ENCODE assay signal across 26 mouse cellular contexts in genomic region chr7:102571142-102571541, GRCm38 (mm10). TPM values are rescaled to one million over a fixed set of nuclear protein-coding genes. Genes with fewer than 3 reads are reported as not detected.
A peak's percentile ranks its signal among the peaks of the same experiment; 100 is the strongest.
DNase-seq lines count a peak whose midpoint lies in the region; TF ChIP-seq lines count a peak whose summit lies in the region.
"Had no signal": no experiment of that assay in that cellular context is flagged by ENCODE, and none has a peak within 500 bp of the region (broad histone marks: within the 10 kb centered on the region; RNA-seq: fewer than 3 reads in every experiment).

Olfr550 (plus strand) TSS chr7:102571442.

- WGBS in lung, adult 2 months: 76% methylated on average over 8 of the region's 8 CpGs

- no peak within 1 kb of the TSS for H3K27ac ChIP-seq in brown adipose tissue, adult 24 weeks (replicated peaks; ENCODE audit: low read depth, low read length)
- H3K27ac ChIP-seq: embryonic facial prominence, embryonic 10.5 days; embryonic facial prominence, embryonic 12.5 days; forebrain, embryonic 13.5 days; forebrain, embryonic 15.5 days had no signal

- H3K4me1 ChIP-seq in lung, adult 2 months (ENCODE audit: control insufficient read depth, insufficient read depth, low read length): no peaks in the 10 kb centered on the region
- H3K4me1 ChIP-seq in brown adipose tissue, adult 24 weeks (ENCODE audit: control insufficient read depth, insufficient read depth, insufficient read length, low read length): no peaks in the 10 kb centered on the region
- H3K4me1 ChIP-seq: embryonic facial prominence, embryonic 10.5 days; embryonic facial prominence, embryonic 12.5 days; forebrain, embryonic 15.5 days had no signal

- TF ChIP-seq POLR2A in lung, adult 2 months (IDR thresholded peaks at IDR 0.05; ENCODE audit: borderline replicate concordance, extremely low read depth, low read depth, low read length): no peak

- peak within 1 kb of the TSS; percentile 17 for H3K4me3 ChIP-seq in lung, adult 2 months (replicated peaks; ENCODE audit: extremely low read depth, low read depth, low read length)
- H3K4me3 ChIP-seq in brown adipose tissue, adult 24 weeks (ENCODE audit: insufficient read depth, low read depth, low read length): 0 out of 2 replicates have a peak within 1 kb of the TSS, but pooled peaks have one; percentile 9
- H3K4me3 ChIP-seq: embryonic facial prominence, embryonic 10.5 days; embryonic facial prominence, embryonic 12.5 days; forebrain, embryonic 13.5 days; forebrain, embryonic 15.5 days had no signal

- DNase-seq in heart, adult 18-20 months: peak; percentile 11 to 21
- no peak for DNase-seq in heart, postnatal 25 days (ENCODE audit: low spot score)
- DNase-seq in lung, adult 2 months: no peak
- no peak for DNase-seq in lung, adult 18-20 months
- DNase-seq: adrenal gland, adult 8-10 months; adrenal gland, postnatal 14 days; adrenal gland, postnatal 36 days; B cell, adult 2 months; cerebellum, adult 11 months; cerebellum, adult 18-20 months; cerebellum, adult 8-10 months; cerebellum, adult 9-11 months; cerebellum, postnatal 14 days; cerebellum, postnatal 36 days; forebrain, postnatal 0 days had no signal

- intact Hi-C loops in heart, postnatal 25 days (cut with DNase I): no loop called here

- no peak for TF ChIP-seq CTCF in lung, adult 2 months (IDR thresholded peaks at IDR 0.05; ENCODE audit: insufficient read depth, low read length)

RNA-seq across cellular contexts. Expression of gene Olfr550, which starts in this region (rescaled TPM):
- total RNA-seq in heart, adult 18-20 months (2021): under 1 TPM; 0.05 to 0.18 TPM
- total RNA-seq in heart, postnatal 25 days (2021): under 1 TPM; 0.10 to 0.17 TPM
- 8.4 and 9.4 TPM in 2 replicates for polyA plus RNA-seq in lung, adult 2 months (2012; rRNA removed)
- not detected in 2 replicates for polyA plus RNA-seq in brown adipose tissue, adult 24 weeks (2012; ENCODE audit: insufficient read depth, insufficient read length, missing spikeins)
- total RNA-seq: adrenal gland, adult 18-20 months; adrenal gland, postnatal 14 days; adrenal gland, postnatal 36 days; CH12.LX; forebrain, postnatal 0 days had no signal
- polyA plus RNA-seq: CD4-positive, CD25-positive, alpha-beta regulatory T cell, adult 4 months; embryonic facial prominence, embryonic 10.5 days; forebrain, embryonic 11.5 days; forebrain, embryonic 13.5 days; forebrain, embryonic 15.5 days; forebrain, postnatal 0 days; G1E; Patski had no signal

Comparison
In these comparisons a context has a peak if more than half of its experiments do, and no peak if none do; other contexts are left out.
1. Peak in DNase-seq in heart, adult 18-20 months; RNA of the gene not detected or under 1 TPM.